Mouse (Mus musculus): Measurements from ENCODE around the gene Tbc1d17. TPM values are rescaled to one million over a fixed set of nuclear protein-coding genes. Genes with fewer than 3 reads are reported as not detected.
"Not testable (repeated sequence)": the region's sequence is repeated elsewhere in the genome, so short reads cannot be mapped to it uniquely, and the experiment has no call there.

The Tbc1d17 gene
- polyA plus RNA-seq, 1 experiment from 2014 or later: 108 TPM

DNA sequence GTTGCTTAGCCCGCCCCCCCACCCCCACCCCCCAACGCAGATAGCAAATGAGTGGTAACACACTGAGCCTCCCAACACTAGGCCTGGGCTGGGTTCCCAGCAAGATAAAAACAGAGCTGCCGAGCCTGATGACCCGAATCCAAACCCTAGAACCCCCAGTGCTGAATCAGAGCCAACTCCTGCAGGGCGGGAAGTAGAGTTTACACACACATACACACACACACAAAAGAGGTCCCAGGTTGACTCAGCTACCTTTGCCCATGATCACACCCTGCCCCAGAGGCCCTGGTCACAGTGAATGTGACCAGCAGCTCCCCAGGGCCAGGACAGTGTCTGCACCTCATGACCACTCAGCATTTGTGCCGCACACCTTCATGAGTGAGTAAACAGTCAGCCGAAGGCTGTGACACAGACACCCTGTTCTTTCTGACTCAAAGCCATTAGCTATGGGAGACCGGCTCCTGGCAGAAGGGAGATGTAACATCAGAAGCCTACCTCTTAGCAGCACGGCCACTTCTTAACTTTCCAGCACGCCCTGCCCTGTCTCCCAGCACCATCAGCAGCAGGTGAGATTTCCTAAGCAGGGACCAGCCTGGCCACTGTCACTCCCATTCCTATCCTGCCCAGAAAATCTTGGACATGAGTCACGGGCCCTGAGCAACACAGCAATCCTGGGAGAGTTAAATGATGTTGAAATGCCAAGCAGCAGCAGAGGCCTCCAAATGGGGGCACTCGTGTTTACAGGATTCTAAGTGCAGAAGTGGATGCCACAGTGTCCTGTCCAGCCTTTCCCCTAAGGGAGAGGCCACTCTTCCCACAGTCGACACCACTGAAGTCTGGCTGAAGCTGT lies 39.6 kb upstream of the Tbc1d17 start:
- Histone ChIP-seq H3K4me1 (replicated peaks) (peaks cover 55% of the 10 kb centered on the region), H3K9ac (peak overlapping the region; percentile 53; the same call in 1 of the 2 replicates), H3K4me2 (peak overlapping the region; percentile 24), H3K9me3 (no peaks in the 10 kb centered on the region), H3K36me3 (peaks cover 54% of the 10 kb centered on the region), H3K27ac (0 out of 2 replicates have a peak overlapping the region, but pooled peaks have one; percentile 3), H3K27me3 (no peaks in the 10 kb centered on the region), H3K4me3 (no peak overlapping the region)
- no peak for ATAC-seq (ENCODE audit: low FRiP score)
- WGBS: 82% methylated on average over 13 of the region's 13 CpGs

DNA sequence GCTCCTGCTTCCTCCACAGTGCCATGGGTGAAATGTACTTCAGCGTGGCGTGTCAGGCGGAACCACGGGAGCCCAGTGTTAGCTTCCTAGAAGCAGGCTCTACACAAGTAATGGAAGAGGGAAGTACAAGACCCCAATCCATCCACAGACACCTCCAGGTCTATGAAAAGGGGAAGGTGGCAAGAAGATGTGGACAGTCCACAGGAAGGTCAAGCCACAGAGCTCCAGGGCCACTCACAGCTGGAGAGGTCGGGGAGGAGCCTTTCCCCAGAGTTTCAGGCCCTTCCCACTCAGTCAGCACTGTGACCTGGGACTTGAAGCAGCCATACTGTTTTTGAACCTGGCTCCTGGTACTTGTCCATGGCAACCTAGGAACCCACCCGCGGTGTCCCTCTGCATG lies 38.1 kb upstream of the Tbc1d17 start:
- Histone ChIP-seq H3K4me2 (no peak overlapping the region), H3K36me3 (peaks cover 69% of the 10 kb centered on the region), H3K27ac (no peak overlapping the region), H3K4me3 (no peak overlapping the region), H3K9me3 (no peaks in the 10 kb centered on the region), H3K27me3 (no peaks in the 10 kb centered on the region), H3K4me1 (replicated peaks) (peaks cover 49% of the 10 kb centered on the region), H3K9ac (peak overlapping the region; percentile 35)
- 86% methylated on average over 7 of the region's 7 CpGs for WGBS
- no peak for ATAC-seq (ENCODE audit: low FRiP score)

DNA sequence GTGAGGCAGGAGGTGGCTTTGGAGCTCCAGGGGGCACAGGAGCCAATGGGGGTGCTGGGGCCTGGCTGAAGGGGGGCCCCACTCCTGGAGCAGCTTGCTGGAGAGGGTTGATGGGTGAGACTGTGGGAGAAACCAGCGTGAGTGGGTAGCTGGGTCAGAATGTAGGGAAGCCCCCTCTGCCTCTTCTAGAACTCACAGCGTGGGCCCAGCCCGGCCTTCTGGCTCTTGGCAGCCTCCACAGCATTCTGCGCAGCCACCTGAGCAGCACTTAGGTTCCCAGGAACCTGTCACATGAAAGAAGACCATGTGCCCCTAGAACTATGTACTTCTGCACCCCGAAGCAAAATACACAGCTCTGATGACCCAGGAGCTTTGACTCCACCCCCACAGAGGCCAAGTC lies 35.8 kb upstream of the Tbc1d17 start:
- no peak for ATAC-seq (ENCODE audit: low FRiP score)
- no peak overlapping the region for H3K4me2 ChIP-seq
- H3K9me3 ChIP-seq: no peaks in the 10 kb centered on the region
- H3K27ac ChIP-seq: no peak overlapping the region
- H3K36me3 ChIP-seq: peaks cover 90% of the 10 kb centered on the region
- H3K4me3 ChIP-seq: no peak overlapping the region
- no peak overlapping the region for H3K9ac ChIP-seq
- H3K27me3 ChIP-seq: no peaks in the 10 kb centered on the region
- WGBS: 98% methylated on average over 5 of the region's 5 CpGs
- peaks cover 28% of the 10 kb centered on the region for H3K4me1 ChIP-seq (replicated peaks)

DNA sequence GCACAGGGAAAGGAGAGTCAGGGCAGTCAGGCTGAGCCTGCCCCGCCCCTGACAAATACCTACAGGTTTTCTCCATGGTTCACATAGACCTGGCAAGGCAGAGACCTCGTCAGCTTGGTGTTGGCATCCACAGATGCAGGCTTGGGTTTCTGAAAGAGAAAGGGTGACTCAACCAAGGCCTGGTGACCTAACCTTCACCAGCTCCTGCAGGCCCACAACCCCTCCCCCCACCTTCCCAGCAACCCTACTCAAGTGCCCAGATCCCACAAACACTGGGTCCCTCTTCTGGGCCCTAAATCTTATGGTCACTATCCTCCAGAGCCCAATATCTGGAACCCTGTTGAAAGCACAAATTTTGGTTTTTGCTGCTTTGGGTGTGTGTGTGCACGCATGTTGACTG lies 34.2 kb upstream of the Tbc1d17 start:
- H3K4me2 ChIP-seq: no peak overlapping the region
- H3K27me3 ChIP-seq: no peaks in the 10 kb centered on the region
- H3K27ac ChIP-seq: no peak overlapping the region
- H3K4me1 ChIP-seq (replicated peaks): peaks cover 12% of the 10 kb centered on the region
- no peaks in the 10 kb centered on the region for H3K9me3 ChIP-seq
- H3K36me3 ChIP-seq: peaks cover 90% of the 10 kb centered on the region
- ATAC-seq (ENCODE audit: low FRiP score): no peak
- 96% methylated on average over 3 of the region's 3 CpGs for WGBS
- no peak overlapping the region for H3K4me3 ChIP-seq
- no peak overlapping the region for H3K9ac ChIP-seq

DNA sequence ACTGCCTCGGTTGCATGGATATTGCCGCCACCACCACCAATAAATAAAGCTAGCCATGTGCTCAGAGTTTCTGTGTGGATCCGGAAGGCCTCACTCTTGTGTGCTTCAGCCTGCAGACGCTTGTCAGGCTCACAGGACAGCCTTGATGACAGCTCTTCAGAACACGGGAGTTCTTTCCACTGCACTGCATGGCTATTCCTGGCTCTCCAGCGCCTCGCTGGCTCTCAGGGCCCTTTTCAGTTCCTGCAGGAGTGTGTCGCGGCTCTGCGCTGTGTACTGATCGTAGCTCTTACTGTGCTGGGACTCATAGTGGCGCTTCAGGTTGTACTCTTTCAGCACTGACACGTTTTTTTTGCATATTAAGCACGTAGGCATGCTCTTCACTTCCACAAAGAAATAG lies 29.0 kb upstream of the Tbc1d17 start:
- H3K9ac ChIP-seq: no peak overlapping the region
- H3K4me1 ChIP-seq (replicated peaks): no peaks in the 10 kb centered on the region
- H3K27me3 ChIP-seq: no peaks in the 10 kb centered on the region
- H3K27ac ChIP-seq: no peak overlapping the region
- no peak for ATAC-seq (ENCODE audit: low FRiP score)
- no peaks in the 10 kb centered on the region for H3K9me3 ChIP-seq
- WGBS: 89% methylated on average over 14 of the region's 14 CpGs
- H3K4me3 ChIP-seq: no peak overlapping the region
- no peak overlapping the region for H3K4me2 ChIP-seq
- H3K36me3 ChIP-seq: peaks cover 72% of the 10 kb centered on the region

DNA sequence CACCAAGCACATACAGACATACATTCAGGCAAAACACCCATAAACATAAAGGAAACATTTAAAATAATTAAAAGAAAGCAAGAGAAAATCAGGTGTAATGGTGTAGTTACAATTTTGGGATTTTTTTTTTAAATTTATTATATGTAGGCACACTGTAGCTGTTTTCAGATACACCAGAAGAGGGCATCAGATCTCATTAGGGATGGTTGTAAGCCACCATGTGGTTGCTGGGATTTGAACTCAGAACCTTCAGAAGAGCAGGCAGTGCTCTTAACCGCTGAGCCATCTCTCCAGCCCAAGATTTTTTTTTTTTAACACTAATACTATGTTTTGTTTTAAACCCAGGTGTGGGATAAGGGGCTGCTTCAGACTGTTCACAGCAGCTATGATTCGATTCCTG lies 22.9 kb upstream of the Tbc1d17 start:
- not testable (repeated sequence) for H3K27ac ChIP-seq; H3K4me3 ChIP-seq; H3K9ac ChIP-seq; ATAC-seq (ENCODE audit: low FRiP score); H3K4me2 ChIP-seq; H3K9me3 ChIP-seq; H3K27me3 ChIP-seq
- H3K4me1 ChIP-seq (replicated peaks): peaks cover 26% of the 10 kb centered on the region
- WGBS: 90% methylated on average over 2 of the region's 2 CpGs
- peaks cover 11% of the 10 kb centered on the region for H3K36me3 ChIP-seq

DNA sequence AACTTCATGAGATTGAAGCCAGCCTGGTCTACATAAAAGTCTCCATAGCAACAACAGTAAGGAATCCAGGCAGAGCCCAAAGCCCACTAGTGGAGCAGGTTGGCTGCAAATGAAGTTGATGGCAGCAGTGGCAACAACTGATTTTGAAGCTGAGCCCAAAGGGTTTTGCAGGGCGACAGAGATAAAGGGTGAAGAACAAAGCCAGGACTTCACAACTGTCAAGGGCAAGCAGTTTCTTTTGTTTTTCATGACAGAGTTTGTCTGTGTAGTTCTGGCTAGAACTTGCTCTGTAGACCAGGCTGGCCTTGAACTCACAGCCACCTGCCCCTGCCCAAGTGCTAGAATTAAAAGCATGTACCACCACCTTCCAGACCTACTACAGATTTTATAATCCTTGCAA lies 22.3 kb upstream of the Tbc1d17 start:
- H3K27me3 ChIP-seq: no peaks in the 10 kb centered on the region
- no peak overlapping the region for H3K9ac ChIP-seq
- H3K4me1 ChIP-seq (replicated peaks): peaks cover 31% of the 10 kb centered on the region
- no peak for ATAC-seq (ENCODE audit: low FRiP score)
- no peak overlapping the region for H3K4me2 ChIP-seq
- H3K36me3 ChIP-seq: peaks cover 11% of the 10 kb centered on the region
- no peak overlapping the region for H3K4me3 ChIP-seq
- WGBS: 35% methylated on average over 1 of the region's 1 CpGs
- H3K27ac ChIP-seq: peak overlapping the region; percentile 26; the same call in 1 of the 2 replicates
- H3K9me3 ChIP-seq: no peaks in the 10 kb centered on the region

DNA sequence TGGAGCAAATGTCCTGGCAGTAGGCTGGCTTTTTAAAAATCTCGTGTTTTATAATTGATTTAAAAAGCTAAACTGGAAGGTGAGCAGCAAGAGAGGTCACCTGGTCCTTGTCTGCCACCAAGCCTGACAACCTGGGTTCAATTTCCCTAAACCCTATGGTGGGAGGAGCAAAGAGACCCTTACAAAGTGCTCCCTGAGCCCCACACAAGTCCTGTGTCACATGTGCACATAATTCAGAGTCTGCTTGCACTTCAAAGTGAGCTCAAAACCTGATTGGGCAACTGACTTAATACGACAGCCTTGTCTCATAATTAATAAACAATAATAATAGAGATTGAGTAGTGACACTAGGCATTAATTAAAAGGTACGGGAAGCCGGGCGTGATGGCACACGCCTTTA lies 21.7 kb upstream of the Tbc1d17 start:
- Histone ChIP-seq H3K4me1 (replicated peaks) (peaks cover 37% of the 10 kb centered on the region), H3K27ac (peak overlapping the region; percentile 100), H3K27me3 (no peaks in the 10 kb centered on the region), H3K9ac (peak overlapping the region; percentile 68), H3K36me3 (peaks cover 9% of the 10 kb centered on the region), H3K4me2 (peak overlapping the region; percentile 98), H3K4me3 (peak overlapping the region; percentile 93), H3K9me3 (no peaks in the 10 kb centered on the region)
- no peak for ATAC-seq (ENCODE audit: low FRiP score)
- 85% methylated on average over 6 of the region's 6 CpGs for WGBS

DNA sequence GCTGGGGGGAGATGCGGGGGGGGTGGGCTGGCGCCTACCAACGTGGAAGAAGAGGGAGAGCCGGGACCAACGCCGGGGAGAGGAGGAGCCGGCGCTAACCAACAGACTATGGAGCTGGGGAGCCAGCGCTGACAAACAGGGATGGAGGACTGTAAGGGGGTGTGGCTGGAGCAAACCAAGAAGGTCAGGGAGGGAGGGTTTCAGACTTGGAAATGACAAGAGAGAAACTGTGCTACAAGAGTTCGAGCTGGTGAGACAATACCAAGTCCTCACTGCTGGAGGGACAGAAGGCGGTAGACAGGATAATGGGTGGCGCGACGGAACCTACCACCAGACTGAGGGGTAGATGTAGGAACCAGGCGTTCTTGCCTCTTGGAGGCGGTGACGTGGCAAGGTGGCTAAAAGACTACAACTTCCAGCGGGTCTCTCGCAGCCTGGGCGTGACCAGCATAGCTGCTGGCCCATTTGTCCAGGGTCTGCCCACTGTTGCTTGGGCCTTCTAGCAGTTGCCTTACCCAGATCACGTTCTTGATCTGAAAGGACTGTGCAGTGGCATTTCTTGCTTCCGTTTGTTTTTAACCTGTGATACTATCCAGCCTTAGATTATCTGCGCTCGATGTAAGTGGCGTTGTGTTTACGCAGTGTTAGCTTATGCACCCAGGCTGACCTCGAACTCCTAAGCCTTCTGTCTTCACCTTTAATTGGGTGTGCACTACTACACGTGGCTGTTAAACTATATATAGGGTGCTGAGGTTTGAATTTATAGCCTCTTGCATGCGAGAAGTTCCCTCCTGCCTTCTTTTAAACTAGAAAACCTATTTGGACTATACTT lies 21.0 kb upstream of the Tbc1d17 start, which contains the start of gene Ptov1:
TSS of gene Ptov1 (minus strand) at position 92 of the 832 bp plus-strand sequence.
- peak within 1 kb of the TSS; percentile 100 for H3K27ac ChIP-seq
- peaks cover 16% of the 10 kb centered on the region for H3K36me3 ChIP-seq
- no peaks in the 10 kb centered on the region for H3K27me3 ChIP-seq
- H3K9me3 ChIP-seq: no peaks in the 10 kb centered on the region
- WGBS: 11% methylated on average over 29 of the region's 29 CpGs
- ATAC-seq (ENCODE audit: low FRiP score): peak; percentile 96
- peak within 1 kb of the TSS; percentile 93 for H3K4me3 ChIP-seq
- H3K4me1 ChIP-seq (replicated peaks): peaks cover 44% of the 10 kb centered on the region
- peak within 1 kb of the TSS; percentile 98 for H3K4me2 ChIP-seq
- H3K9ac ChIP-seq: peak within 1 kb of the TSS; percentile 99

DNA sequence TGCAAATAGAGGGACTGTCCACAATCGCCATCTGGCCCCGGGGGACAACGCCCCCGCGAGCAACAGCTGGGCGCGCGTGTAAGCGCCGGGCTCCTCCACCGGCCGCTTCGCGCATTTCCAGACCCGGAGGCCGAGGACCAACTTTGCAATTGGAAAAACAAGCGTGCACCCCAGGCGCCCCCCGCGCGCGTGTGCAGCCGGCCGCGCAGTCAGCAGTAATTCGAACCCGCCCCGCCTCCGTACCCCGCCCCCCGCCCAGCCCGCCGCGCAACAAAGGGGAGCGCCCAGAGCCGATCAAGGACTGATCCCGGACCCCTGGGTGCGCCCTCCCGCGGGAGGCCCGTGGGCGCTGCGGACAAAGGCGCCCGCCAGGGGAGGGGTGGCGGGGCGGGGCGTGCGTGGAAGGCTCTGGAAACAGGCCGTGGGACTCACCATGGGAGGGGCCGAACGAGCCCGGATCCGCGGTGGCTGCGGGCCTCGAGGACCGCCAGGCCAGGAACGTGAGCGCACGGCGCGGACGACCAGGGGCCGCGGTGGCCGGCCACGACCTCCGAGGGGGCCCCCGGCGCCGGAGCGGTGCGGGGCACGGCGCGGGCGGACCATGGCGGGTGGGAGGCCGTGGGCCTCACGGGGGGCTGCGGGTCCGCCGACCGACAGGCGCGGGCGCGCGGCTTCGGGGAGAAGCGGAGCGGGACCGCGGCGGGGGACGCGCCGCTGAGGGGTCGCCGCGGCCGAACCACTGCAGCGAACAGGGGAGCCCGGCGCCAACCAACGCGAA lies 20.2 kb upstream of the Tbc1d17 start:
- Histone ChIP-seq H3K4me1 (replicated peaks) (peaks cover 52% of the 10 kb centered on the region), H3K9ac (peak overlapping the region; percentile 99), H3K36me3 (peaks cover 24% of the 10 kb centered on the region), H3K27me3 (no peaks in the 10 kb centered on the region), H3K4me3 (peak overlapping the region; percentile 93), H3K9me3 (no peaks in the 10 kb centered on the region), H3K27ac (peak overlapping the region; percentile 100), H3K4me2 (peak overlapping the region; percentile 98)
- under 1% methylated on average over 100 of the region's 108 CpGs for WGBS
- peak; percentile 34 for ATAC-seq (ENCODE audit: low FRiP score)

DNA sequence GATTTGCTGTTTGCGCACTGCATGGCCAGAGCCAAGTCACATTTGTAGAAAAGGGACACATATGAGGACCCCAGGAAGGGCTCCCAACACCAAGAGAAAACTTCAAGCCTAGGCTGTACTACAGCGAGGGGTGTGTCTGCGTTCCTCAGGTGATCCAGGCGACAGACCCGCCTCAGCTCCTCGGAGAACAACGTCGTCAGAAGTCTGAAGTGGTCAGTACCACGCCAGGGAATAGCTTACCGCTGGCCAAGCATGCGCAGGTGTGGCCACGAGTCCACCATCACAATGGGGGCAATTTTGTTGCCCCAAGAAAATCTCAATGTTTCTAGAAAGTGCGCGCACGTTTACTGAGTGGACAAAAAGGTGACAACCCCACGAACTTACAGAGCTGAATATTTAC lies 19.6 kb upstream of the Tbc1d17 start:
- 8% methylated on average over 16 of the region's 16 CpGs for WGBS
- Histone ChIP-seq H3K4me2 (peak overlapping the region; percentile 98), H3K27ac (peak overlapping the region; percentile 100; the same call in 1 of the 2 replicates), H3K9ac (peak overlapping the region; percentile 99), H3K27me3 (no peaks in the 10 kb centered on the region), H3K36me3 (peaks cover 31% of the 10 kb centered on the region), H3K4me3 (peak overlapping the region; percentile 93), H3K4me1 (replicated peaks) (peaks cover 57% of the 10 kb centered on the region), H3K9me3 (no peaks in the 10 kb centered on the region)
- ATAC-seq (ENCODE audit: low FRiP score): no peak

DNA sequence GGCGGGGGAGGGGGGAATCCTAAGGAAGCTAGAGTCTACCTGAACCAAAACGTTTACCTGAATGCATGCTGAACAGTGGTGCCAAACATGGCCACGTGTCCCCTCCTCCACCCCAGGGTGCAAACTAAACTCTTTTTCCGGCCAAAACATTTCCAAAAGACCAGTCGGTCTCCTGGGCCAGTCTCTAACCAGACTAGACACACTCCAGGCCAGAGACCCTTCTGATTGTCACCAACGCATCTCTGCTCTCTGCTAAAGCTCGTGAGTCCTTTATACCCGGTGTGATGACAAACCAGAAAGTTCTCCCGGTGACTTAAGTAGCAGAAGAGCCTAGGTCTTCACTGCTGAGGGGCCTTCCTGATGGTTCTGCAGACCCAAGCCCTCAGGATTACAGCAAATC lies 18.9 kb upstream of the Tbc1d17 start:
- Histone ChIP-seq H3K27me3 (no peaks in the 10 kb centered on the region), H3K4me2 (peak overlapping the region; percentile 98), H3K4me1 (replicated peaks) (peaks cover 57% of the 10 kb centered on the region), H3K27ac (peak overlapping the region; percentile 100; the same call in 1 of the 2 replicates), H3K9ac (peak overlapping the region; percentile 99), H3K9me3 (no peaks in the 10 kb centered on the region), H3K4me3 (peak overlapping the region; percentile 93), H3K36me3 (peaks cover 37% of the 10 kb centered on the region)
- 54% methylated on average over 9 of the region's 9 CpGs for WGBS
- ATAC-seq (ENCODE audit: low FRiP score): no peak
